Mouse (Mus musculus) midbrain, embryonic 16.5 days (tissue): ENCODE measurements around the gene Fam160b1. TPM values are rescaled to one million over a fixed set of nuclear protein-coding genes. Genes with fewer than 3 reads are reported as not detected.
A peak's percentile ranks its signal among the peaks of the same experiment; 100 is the strongest.

Experiments used
- ATAC-seq: fragments of 200-750 bp; cut with Nextera tagmentation; 2 replicates; pipeline ENCODE4 v1.8.0; 2017; ENCODE audit warnings: moderate TSS enrichment
- H3K27ac ChIP-seq: fragments of 300-500 bp; sonication (generic); 2 replicates; pipeline ENCODE4 v1.5.1; 2014; ENCODE audit warnings: mild to moderate bottlenecking, low read length, mixed read lengths
- H3K27me3 ChIP-seq: fragments of 300-500 bp; sonication (generic); 2 replicates; pipeline ENCODE4 v1.6.1; 2014; ENCODE audit warnings: low read depth, low read length, mixed read lengths; ENCODE audit not compliant: control insufficient read depth, insufficient read depth
- H3K36me3 ChIP-seq: fragments of 300-500 bp; sonication (generic); 2 replicates; pipeline ENCODE4 v1.6.1; 2014; ENCODE audit warnings: mild to moderate bottlenecking, low read length, moderate library complexity, mixed read lengths; ENCODE audit not compliant: control insufficient read depth, insufficient read depth
- H3K4me1 ChIP-seq: fragments of 300-500 bp; sonication (generic); 2 replicates; pipeline ENCODE4 v1.6.1; 2014; ENCODE audit warnings: mild to moderate bottlenecking, low read length, mixed read lengths; ENCODE audit not compliant: control insufficient read depth, insufficient read depth
- H3K4me2 ChIP-seq: fragments of 300-500 bp; sonication (generic); 2 replicates; pipeline ENCODE4 v1.6.1; 2014; ENCODE audit warnings: mild to moderate bottlenecking, low read length, mixed read lengths
- H3K4me3 ChIP-seq: fragments of 300-500 bp; sonication (generic); 2 replicates; pipeline ENCODE4 v1.5.1; 2014; ENCODE audit warnings: low read depth, mild to moderate bottlenecking, low read length, moderate library complexity, mixed read lengths
- H3K9ac ChIP-seq: fragments of 300-500 bp; sonication (generic); 2 replicates; pipeline ENCODE4 v1.6.1; 2014; ENCODE audit warnings: low read depth, low read length, mixed read lengths
- H3K9me3 ChIP-seq: fragments of 300-500 bp; sonication (generic); replicated peaks from 2 replicates; pipeline ENCODE4 v1.6.1; 2014; ENCODE audit warnings: mild to moderate bottlenecking, low read length, mixed read lengths; ENCODE audit not compliant: control insufficient read depth, poor library complexity, severe bottlenecking
- WGBS: fragments of 180-500 bp; shearing (Covaris S2); extraction: QIAGEN DNeasy Blood & Tissue Kit; methylation state at CpG from one replicate; pipeline ENCODE4 v1.1.7; 2014; 5-methylcytosine and 5-hydroxymethylcytosine counted together
- polyA plus RNA-seq: library from polyadenylated mRNA; unstranded; fragments of >200 nt; fragmentation: Nextera tagmentation; extraction: Ambion mirVana; gene quantifications from 2 replicates; pipeline ENCODE4 v1.2.1, GENCODE M21; 2015

The Fam160b1 gene
- polyA plus RNA-seq, result 12.6 and 13.1 TPM in 2 replicates

DNA sequence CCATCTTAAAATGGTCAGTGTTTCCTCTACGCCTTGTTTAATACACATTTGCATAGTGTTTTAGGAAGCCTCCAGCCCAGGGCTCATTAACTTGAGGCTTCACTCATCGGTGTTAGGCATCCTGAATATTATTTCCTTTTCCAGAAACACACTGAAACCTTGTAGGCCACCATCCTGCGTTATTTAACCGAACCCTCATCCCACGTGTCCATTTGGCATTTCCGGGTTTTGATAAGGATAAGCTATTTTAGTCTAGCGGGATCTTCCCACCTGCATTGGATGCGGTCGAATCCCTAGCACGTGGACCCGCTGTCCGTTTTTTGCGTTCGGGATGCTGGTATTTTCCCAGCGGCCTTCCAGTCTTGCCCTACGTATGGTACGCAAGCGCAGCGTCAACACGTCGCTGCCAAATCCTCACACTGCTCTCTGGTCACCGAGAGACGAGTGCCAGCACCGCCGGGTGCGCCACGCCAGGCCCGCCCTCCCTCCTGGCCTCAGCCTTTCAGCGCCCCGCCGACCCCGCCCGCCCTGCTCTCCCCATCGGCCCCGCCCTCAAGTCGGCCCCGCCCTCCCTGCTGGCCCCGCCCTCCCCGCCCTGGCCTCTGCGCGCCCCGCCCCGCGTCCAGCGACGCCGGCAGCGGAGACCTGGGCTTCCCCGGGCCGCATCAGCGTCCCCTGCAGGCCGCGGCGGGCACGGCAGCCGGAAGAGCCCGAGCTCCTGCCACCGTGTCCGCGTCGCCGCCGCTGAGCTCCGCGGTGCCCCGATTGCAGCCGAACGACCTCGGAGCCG is at the start of gene Fam160b1:
TSS of gene Fam160b1 (plus strand) at position 340 of the 790 bp plus-strand sequence.
- Histone ChIP-seq H3K36me3 (no peaks in the 10 kb centered on the region), H3K27me3 (no peaks in the 10 kb centered on the region), H3K4me2 (peak within 1 kb of the TSS; percentile 71), H3K27ac (peak within 1 kb of the TSS; percentile 97), H3K4me3 (peak within 1 kb of the TSS; percentile 96), H3K9ac (peak within 1 kb of the TSS; percentile 95), H3K4me1 (peaks cover 42% of the 10 kb centered on the region), H3K9me3 (no peaks in the 10 kb centered on the region)
- WGBS, result 1% methylated on average over 45 of the region's 70 CpGs
- ATAC-seq, result peak; percentile 92

DNA sequence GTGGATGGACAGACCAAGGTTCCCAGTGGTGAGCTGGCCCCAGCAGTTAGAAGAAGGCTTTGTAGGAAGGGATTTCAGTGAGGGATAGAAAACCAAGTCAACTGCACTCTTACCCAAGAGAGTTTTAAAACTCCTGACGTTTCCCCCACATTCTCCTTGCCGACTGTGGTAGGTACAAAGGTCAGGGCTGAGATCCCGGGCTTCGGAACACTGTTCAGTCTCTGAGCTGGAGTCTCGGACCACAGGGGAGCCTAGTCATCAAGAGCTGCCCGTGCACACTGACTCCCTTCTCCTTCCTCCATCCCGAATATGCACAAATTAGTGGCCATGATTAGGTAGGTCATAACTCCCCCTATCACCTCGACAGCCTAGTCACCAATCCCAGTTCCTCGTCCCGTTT is 47.3 kb upstream of the Fam160b1 start:
- no peak overlapping the region for H3K27ac ChIP-seq
- H3K9ac ChIP-seq, result no peak overlapping the region

DNA sequence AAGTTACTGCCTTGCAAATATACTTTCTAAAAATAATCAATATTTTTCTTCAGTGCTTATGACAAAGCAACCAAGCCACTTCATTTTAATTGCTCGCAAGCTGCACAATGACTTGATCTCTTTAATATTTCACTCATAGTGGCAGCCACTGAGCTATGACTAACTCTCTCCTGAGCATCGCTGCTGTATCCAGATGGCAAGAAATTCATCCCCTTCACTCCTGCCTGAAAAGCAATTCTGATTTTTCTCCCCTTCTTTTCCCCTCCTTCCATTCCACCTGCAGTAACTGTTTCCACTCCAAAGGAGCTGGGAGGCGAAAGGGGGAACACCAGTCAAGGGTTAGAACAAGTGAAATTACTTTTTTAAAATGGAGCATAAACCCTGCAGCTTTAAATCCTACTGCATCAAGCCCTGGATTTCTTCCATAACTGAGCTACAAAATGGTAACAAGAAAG is 46.6 kb upstream of the Fam160b1 start:
- Histone ChIP-seq H3K9me3 (no peaks in the 10 kb centered on the region), H3K27me3 (no peaks in the 10 kb centered on the region), H3K4me3 (peak overlapping the region; percentile 52), H3K36me3 (no peaks in the 10 kb centered on the region), H3K27ac (peak overlapping the region; percentile 90), H3K4me2 (peak overlapping the region; percentile 70), H3K4me1 (peaks cover 4% of the 10 kb centered on the region; the same call in 1 of the 2 replicates), H3K9ac (peak overlapping the region; percentile 87)
- no peak for ATAC-seq
- WGBS, result 45% methylated on average over 3 of the region's 3 CpGs

More for the DNA sequence above, 47.3 kb upstream of the Fam160b1 start:
- H3K36me3 ChIP-seq, result no peaks in the 10 kb centered on the region
- WGBS, result 75% methylated on average over 10 of the region's 10 CpGs
- H3K4me2 ChIP-seq, result peak overlapping the region; percentile 70
- H3K4me1 ChIP-seq, result peaks cover 4% of the 10 kb centered on the region; the same call in 1 of the 2 replicates
- H3K9me3 ChIP-seq, result no peaks in the 10 kb centered on the region
- no peaks in the 10 kb centered on the region for H3K27me3 ChIP-seq
- ATAC-seq, result 0 out of 2 replicates have a peak, but pooled peaks have one; percentile 19
- H3K4me3 ChIP-seq, result peak overlapping the region; percentile 52

DNA sequence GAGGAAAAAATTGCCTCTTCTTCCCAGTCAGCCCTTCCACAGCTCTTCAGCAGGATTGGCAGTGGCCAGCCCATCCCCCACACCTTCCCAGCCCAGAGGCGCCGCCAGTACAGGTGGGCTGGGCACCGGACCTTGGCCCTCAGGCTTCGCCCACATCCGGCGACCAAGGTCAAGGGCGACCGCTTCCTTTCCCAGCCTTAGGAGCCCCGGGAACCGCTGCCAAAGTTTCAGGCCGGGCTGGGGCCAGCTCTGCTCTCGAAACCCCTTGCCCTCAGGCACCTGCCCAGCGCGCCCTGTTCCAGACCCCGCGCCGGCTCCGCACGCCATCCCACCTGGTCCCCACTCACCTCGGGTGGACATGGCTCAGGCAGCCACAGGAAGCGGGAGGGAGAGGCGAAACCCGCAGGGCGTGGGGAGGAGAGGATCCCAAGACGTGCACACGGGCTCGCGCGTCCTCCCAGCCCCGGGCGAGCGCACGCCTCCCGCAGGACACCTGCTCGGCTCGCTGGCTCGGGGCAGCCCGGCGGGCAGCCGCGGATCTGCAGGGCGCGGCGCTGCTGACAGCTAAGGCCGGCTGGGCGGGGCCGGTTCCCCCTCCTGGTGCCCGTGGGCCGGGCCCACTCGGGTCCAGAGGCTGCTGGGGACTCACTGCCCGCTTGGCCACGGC is 46.0 kb upstream of the Fam160b1 start, which contains the start of gene Ablim1:
TSS of gene Ablim1 (minus strand) at position 574 of the 667 bp plus-strand sequence.
- Histone ChIP-seq H3K4me3 (peak within 1 kb of the TSS; percentile 52), H3K4me2 (peak within 1 kb of the TSS; percentile 70), H3K4me1 (peaks cover 4% of the 10 kb centered on the region; the same call in 1 of the 2 replicates), H3K27me3 (no peaks in the 10 kb centered on the region), H3K9me3 (no peaks in the 10 kb centered on the region), H3K9ac (peak within 1 kb of the TSS; percentile 87), H3K36me3 (no peaks in the 10 kb centered on the region), H3K27ac (peak within 1 kb of the TSS; percentile 90)
- ATAC-seq, result peak; percentile 69
- WGBS, result 1% methylated on average over 49 of the region's 52 CpGs

DNA sequence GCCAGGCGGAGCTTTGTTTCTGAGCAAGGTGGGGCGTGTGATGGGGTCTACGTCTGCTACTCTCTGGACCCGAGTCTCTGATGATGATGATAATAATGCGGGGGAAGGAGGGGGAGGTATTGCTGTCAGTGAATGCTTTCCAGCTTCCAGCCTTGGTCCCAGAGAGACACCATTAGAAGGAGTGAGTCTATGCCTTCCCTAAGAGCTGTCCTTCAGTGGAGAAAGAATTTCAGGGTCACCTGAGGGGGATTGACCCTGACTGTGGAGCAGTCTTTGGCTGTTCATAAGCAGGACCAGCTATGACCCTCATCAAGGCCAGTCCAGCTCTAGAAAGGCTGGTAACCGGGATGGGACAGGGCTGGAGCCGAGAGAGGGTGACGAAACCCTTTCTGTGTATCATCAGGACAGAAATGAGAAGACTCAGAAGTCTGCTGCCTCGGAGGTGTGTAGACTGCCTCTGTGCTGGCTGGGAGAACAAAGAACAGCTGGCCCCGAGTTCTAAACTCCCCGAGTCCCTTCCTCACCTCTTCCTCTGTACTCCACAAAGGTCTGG is 45.4 kb upstream of the Fam160b1 start:
- Histone ChIP-seq H3K27me3 (no peaks in the 10 kb centered on the region), H3K4me1 (peaks cover 4% of the 10 kb centered on the region; the same call in 1 of the 2 replicates), H3K9me3 (no peaks in the 10 kb centered on the region), H3K4me3 (peak overlapping the region; percentile 52), H3K9ac (peak overlapping the region; percentile 87), H3K27ac (peak overlapping the region; percentile 90), H3K36me3 (no peaks in the 10 kb centered on the region), H3K4me2 (peak overlapping the region; percentile 70)
- ATAC-seq, result peak; percentile 68
- WGBS, result 39% methylated on average over 11 of the region's 11 CpGs

DNA sequence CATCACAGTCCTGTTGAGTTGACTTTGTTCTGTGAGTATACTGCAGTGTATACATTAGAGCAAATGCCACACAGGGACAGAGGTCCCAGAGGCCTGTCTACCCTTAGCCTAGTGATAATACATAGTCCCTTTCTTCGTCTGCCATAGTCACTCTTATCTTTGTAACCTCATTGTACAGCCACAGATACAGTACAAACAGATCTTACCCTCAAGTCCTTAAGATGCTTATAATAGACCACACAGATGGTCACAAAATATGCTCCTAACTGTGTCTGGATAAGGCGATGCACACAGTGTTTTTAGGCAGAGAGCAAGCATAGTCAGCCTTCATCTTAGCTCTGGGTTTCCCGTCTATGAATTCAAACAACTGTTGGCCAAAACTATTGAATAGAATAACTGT is 43.9 kb upstream of the Fam160b1 start:
- 94% methylated on average over 3 of the region's 3 CpGs for WGBS
- no peaks in the 10 kb centered on the region for H3K36me3 ChIP-seq
- H3K9me3 ChIP-seq, result no peaks in the 10 kb centered on the region
- H3K4me3 ChIP-seq, result no peak overlapping the region
- H3K4me2 ChIP-seq, result no peak overlapping the region
- no peak for ATAC-seq
- no peaks in the 10 kb centered on the region for H3K27me3 ChIP-seq
- no peak overlapping the region for H3K27ac ChIP-seq
- H3K4me1 ChIP-seq, result peaks cover 4% of the 10 kb centered on the region; the same call in 1 of the 2 replicates
- no peak overlapping the region for H3K9ac ChIP-seq

DNA sequence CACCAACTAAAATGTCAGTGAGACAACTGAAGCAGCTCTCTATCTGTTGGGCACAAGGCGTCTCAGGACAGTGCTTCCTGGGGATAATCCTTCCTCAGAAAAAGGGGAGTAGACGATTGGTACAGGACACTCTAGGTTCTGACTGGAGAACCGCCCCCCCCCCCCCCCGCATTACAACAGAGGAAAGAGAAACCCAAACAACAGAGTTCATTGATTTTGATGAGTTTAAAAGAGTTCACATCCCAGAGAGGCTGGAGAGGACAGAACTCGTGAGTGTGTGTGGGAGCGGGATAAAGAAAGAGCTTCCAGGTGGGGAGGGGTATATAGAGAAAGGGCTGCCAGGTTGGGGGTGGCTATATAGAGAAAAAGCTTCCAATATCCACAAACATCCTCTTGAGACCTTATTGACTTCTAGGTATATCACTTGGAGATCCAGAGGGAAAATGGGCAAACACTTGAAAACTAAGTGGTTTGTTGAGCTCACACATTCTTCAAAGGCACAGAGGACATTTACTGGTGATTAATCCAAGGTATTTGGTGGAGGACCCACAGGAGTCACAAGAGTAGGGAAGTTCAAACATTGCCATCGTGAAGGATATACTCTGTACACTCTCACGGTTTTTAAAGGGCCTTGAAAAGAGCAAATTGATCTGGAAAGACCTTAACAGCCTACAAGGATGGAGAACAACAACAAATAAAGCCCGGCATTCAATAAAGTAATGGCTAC is 39.7 kb upstream of the Fam160b1 start:
- H3K36me3 ChIP-seq, result no peaks in the 10 kb centered on the region
- 75% methylated on average over 9 of the region's 9 CpGs for WGBS
- no peak overlapping the region for H3K4me3 ChIP-seq
- ATAC-seq, result no peak
- no peak overlapping the region for H3K27ac ChIP-seq
- no peaks in the 10 kb centered on the region for H3K4me1 ChIP-seq
- H3K9ac ChIP-seq, result no peak overlapping the region
- no peaks in the 10 kb centered on the region for H3K9me3 ChIP-seq
- no peak overlapping the region for H3K4me2 ChIP-seq
- H3K27me3 ChIP-seq, result no peaks in the 10 kb centered on the region

DNA sequence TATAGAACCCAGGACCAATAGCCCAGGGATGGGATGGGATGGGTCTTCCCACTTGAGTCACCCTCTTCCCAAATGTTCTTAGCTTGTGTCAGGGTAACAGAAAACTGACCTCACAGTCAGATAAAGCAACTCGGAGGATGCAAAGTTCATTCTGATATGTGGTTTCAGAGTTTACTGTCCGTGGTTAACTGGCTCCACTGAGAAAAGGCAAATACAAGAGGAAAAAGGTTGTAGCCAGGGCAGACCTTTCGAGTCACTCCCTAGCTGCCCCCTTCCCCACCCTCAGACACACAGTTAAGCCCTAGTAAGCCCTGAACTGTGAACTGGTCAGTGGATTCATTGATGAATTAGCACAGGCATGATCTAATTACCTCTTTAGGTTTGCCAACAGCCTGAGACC is 38.6 kb upstream of the Fam160b1 start:
- WGBS, result 90% methylated on average over 3 of the region's 3 CpGs
- Histone ChIP-seq H3K4me2 (no peak overlapping the region), H3K27me3 (no peaks in the 10 kb centered on the region), H3K27ac (no peak overlapping the region), H3K9me3 (no peaks in the 10 kb centered on the region), H3K4me3 (no peak overlapping the region), H3K4me1 (no peaks in the 10 kb centered on the region), H3K9ac (no peak overlapping the region), H3K36me3 (no peaks in the 10 kb centered on the region)
- no peak for ATAC-seq
